Mouse (Mus musculus): ENCODE data around the gene Apc2.

DNA sequence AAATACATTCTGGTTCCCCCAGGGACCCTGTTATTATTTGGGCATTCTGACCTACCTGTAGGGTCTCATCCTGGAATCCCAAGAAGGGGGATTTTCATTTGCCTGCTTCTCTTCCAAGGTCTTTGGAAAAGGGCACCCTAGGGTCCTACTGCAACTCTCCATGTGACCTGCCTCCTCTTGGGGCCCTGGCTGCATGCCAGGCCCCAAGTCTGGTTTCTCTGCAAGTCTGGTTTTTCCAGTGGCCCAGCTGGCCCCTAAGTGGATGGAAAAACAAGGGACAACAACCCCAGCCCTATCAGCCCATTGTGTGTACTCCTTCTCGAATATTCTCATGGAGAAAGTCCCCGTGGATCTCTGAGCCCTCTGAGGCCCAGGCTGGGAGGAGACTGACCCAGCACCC is 35.1 kb downstream of the Apc2 start:
- TF ChIP-seq CTCF (IDR thresholded peaks at IDR 0.05; ENCODE audit: insufficient read depth, low read length) (no peak), POLR2A (IDR thresholded peaks at IDR 0.05; ENCODE audit: borderline replicate concordance, extremely low read depth, low read depth, low read length) (no peak)
